Mouse (Mus musculus) liver, adult 2 months (tissue): ENCODE measurements around the gene Tdg.

Experiments
- CTCF ChIP-seq: fragments of 200-500 bp; IDR thresholded peaks from 2 replicates; pipeline ENCODE4 v1.5.1; 2011; ENCODE audit warnings: low read depth, low read length, control low read depth
- POLR2A ChIP-seq: fragments of 200-500 bp; IDR thresholded peaks from 2 replicates; pipeline ENCODE4 v1.6.1; 2011; ENCODE audit warnings: low read length, control low read depth; ENCODE audit not compliant: insufficient read depth; ENCODE audit errors: extremely low read depth

- no peak for TF ChIP-seq CTCF
- no peak for TF ChIP-seq POLR2A
These were observed 40.6 kb downstream of the Tdg start for GRCm38 (mm10) chr10:82670205-82670604.
